Mouse (Mus musculus) kidney, adult 8-10 months (tissue): ENCODE data around the gene Vrk3.
A peak's percentile ranks its signal among the peaks of the same experiment; 100 is the strongest.

Experiments used
- DNase-seq, 2 experiments: peaks; one replicate each; pipeline ENCODE4 v3.0.0; 2022

Vrk3 gene

DNA sequence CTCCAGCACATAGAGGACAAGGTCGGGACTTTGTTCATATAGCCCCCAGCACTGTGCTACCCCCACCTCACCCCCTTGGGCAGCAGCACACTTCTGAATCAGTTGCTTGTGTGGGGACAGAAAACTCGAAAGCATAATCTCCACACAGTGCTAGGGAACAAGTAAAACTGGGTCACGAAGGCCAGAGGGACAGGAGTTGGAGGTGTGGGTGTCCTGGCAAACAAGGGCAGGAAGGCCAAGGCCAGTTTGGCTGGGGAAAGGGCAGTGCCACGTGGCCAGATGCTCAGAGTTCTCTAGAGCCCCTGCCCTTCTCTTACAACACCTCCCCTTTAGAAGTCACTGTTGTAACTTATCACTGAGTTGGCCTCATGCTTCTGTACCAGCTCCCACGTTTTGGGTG, 71.7 kb downstream of the Vrk3 start:
- DNase-seq = peak in 1 of 2 experiments; percentile 0

DNA sequence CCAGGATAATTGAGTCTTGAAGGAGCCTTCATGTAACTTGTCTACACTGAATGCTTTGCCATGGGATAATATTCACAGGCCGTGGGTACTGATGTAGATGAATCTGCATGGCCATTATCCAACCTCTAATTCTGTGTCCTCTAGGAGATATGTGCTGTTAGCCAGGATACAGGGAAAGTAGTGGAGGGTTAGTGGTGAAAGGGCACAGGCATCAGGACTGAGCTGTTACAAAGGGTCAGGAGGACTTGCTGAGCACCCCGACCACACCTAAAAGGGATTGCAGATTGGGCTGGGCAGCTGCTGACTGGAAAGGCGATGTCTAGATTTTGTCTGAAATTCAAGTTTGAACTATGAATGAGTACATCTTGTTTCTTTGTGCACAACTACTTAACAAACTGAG, 72.3 kb downstream of the Vrk3 start:
- peak in 1 of 2 experiments; percentile 0 for DNase-seq

DNA sequence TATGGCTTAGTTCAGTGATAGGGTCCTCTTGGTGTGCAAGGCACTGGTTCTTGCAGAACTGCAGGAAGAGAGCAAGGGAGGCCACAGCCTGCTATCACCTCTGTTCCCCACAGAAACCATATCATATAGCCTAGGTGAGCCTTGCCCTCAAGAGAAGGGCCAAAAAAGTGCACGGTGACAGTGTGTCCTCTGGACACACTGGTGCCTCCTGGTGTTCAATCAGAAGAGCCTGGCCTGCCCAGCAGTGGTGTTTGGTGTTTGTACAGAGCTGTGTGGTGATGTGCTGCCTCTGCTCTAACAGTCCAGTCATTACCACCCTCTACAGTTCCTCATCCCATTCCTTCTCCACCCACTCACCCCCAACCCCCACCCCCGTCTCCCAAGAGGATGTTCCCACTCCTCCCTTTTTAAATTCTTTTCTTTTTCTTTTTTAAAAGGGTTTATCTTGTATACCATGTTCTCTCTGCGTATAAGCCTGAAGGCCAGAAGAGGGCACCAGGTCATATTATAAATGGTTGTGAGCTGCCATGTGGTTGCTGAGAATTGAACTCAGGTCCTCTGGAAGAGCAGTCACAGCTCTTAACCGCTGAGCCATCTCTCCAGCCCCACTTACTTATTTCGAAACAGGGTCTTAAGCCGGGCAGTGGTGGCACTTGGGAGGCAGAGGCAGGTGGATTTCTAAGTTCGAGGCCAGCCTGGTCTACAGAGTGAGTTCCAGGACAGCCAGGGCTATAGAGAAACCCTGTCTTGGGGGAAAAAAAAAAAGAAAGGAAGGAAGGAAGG, 73.6 kb downstream of the Vrk3 start:
- peak in 1 of 2 experiments; percentile 1 for DNase-seq

DNA sequence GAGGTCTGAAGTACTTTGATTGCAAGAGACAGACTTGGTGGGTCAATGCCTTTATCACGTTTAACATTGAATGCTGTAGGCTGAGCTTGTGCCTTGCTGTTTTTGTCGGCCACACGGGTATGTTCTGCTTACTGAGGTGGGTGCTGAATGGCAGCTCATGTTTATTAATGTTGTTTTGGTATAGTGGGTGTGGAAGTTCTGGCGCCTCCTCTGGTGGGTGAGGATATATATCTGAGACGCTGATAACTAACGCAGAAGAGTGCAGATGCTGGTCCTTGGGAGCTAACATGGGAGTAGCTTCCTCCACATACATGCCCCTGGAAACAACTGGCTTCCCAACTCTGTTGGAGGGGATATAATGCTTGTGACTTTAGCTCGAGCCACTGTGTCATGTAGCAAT, 75.2 kb downstream of the Vrk3 start:
- DNase-seq = no peak

DNA sequence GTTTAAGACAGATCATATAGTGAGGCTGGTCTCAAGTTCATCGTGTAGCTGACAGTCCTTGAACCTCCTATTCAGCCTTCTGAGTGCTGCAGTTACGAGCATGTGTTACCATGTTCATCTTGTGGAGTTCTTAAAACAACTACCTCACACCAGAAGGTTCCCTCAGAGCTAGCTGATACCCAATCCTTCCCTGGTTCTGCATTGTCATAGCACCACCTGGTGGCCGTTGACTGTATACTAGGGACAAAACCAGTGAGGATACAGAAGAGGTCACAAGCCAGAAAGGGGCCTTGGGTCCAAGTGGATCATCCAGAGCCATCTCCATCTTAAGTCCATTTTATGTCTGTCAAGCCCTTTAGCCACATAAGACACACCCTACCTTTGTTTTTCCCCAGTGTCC, 76.7 kb downstream of the Vrk3 start:
- peak; percentile 62 to 79 for DNase-seq

DNA sequence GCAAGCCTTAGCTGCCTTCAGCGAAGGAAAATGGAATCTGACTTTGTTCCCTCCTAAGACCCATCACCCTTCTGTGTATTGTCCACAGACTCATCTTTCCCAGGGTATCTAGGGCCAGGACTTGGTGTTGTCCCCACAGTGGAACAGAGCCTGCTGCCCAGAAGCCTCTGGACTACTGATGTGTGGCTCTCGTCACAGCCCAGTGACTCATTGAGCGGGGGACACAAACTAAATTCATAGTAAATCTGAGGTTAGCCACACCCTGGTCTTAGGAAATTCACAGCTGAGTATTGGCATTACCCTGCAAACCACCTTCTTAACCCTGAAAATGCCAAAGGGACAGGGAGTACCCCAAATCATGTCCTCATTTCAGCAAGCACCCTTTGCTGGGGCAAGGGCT, 78.6 kb downstream of the Vrk3 start:
- DNase-seq = no peak
